Mouse (Mus musculus) ES-Bruce4 (cell line): ENCODE data around the gene Sgsm3. TPM values are rescaled to one million over a fixed set of nuclear protein-coding genes. Genes with fewer than 3 reads are reported as not detected.
A peak's percentile ranks its signal among the peaks of the same experiment; 100 is the strongest.
"Not testable (repeated sequence)": the region's sequence is repeated elsewhere in the genome, so short reads cannot be mapped to it uniquely, and the experiment has no call there.

Experiments used
- H3K27ac ChIP-seq: 2 replicates; pipeline ENCODE4 v1.5.1; 2012; ENCODE audit warnings: low read length, inconsistent platforms; ENCODE audit not compliant: insufficient read depth
- H3K27me3 ChIP-seq: 2 replicates; pipeline ENCODE4 v1.6.1; 2012; ENCODE audit warnings: mild to moderate bottlenecking, low read length, inconsistent platforms; ENCODE audit not compliant: control insufficient read depth, poor library complexity, insufficient read depth, severe bottlenecking
- H3K36me3 ChIP-seq: 2 replicates; pipeline ENCODE4 v1.6.1; 2012; ENCODE audit warnings: inconsistent platforms, mild to moderate bottlenecking, low read length, moderate library complexity; ENCODE audit not compliant: control insufficient read depth, poor library complexity, insufficient read depth, severe bottlenecking
- H3K4me1 ChIP-seq: one replicate; pipeline ENCODE4 v1.8.1; 2011; ENCODE audit warnings: low read length; ENCODE audit not compliant: control insufficient read depth, insufficient read depth
- H3K4me3 ChIP-seq: 2 replicates; pipeline ENCODE4 v1.5.1; 2011; ENCODE audit warnings: low read depth, mild to moderate bottlenecking, low read length
- H3K9ac ChIP-seq: 2 replicates; pipeline ENCODE4 v1.6.1; 2012; ENCODE audit warnings: low read depth, mild to moderate bottlenecking, inconsistent platforms; ENCODE audit not compliant: poor library complexity, severe bottlenecking
- H3K9me3 ChIP-seq: replicated peaks from 2 replicates; pipeline ENCODE4 v1.6.1; 2012; ENCODE audit warnings: mild to moderate bottlenecking, low read length, inconsistent platforms; ENCODE audit not compliant: control insufficient read depth, poor library complexity, insufficient read depth, severe bottlenecking
- CTCF ChIP-seq: IDR thresholded peaks from one replicate; pipeline ENCODE4 v1.8.1; 2011; ENCODE audit warnings: low read depth, low read length
- EP300 ChIP-seq: IDR thresholded peaks from 2 replicates; pipeline ENCODE4 v1.6.1; 2011; ENCODE audit warnings: low read depth, low read length; ENCODE audit not compliant: insufficient read depth
- POLR2A ChIP-seq: IDR thresholded peaks from one replicate; pipeline ENCODE4 v1.8.1; 2011; ENCODE audit warnings: low read length; ENCODE audit not compliant: insufficient read depth
- polyA plus RNA-seq: library from polyadenylated mRNA; stranded (reverse); fragments of >200 nt; gene quantifications from 2 replicates; pipeline ENCODE4 v1.2.4, GENCODE M21; 2011; ENCODE audit warnings: low read depth; ENCODE audit not compliant: missing spikeins, insufficient read depth, insufficient read length

Sgsm3 gene
- polyA plus RNA-seq: 18.0 and 21.4 TPM in 2 replicates

DNA sequence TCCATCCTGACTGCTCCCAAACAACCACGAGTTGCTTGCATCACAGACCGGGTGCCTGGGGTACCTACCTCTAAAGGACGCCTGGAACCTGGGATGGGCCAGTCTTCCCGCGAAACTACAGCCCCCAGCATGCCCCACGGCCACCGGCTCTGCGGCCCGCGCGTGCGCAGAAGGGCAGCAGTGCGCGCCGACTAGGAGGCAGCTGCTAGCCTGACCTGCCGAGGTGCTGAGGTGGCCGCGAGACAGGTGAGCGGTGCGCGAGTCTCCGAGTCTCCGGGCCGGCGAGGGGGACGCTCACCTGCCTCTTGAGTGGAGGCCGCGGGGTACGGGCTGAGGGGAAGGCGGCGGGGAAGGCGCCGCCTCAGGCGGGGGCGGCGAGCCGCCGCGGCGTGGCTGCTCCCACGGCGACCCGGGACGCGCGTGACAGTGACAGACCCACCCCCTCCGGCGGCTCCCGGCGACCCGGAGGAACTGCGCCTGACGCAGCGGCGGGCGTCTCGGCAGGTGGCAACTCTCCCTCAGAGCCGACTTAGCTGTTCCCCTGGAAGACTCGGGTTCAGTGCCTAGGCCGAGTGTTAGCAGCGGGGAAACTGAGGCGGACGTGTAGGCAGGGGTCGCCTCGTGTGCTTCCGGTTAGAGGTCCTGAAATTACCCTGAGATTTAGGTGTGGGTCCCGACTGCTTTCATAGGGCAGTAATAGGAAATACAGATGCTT, at the start of gene Sgsm3:
Sgsm3 (plus strand) TSS at position 146 of the 715 bp plus-strand sequence.
- Histone ChIP-seq H3K9me3 (no peaks in the 10 kb centered on the region), H3K36me3 (no peaks in the 10 kb centered on the region), H3K4me3 (peak within 1 kb of the TSS; percentile 76), H3K27me3 (no peaks in the 10 kb centered on the region), H3K9ac (peak within 1 kb of the TSS; percentile 86), H3K4me1 (no peaks in the 10 kb centered on the region), H3K27ac (no peak within 1 kb of the TSS)
- TF ChIP-seq CTCF (no peak), EP300 (no peak), POLR2A (no peak)

GRCm38 (mm10) chr15:80928811-80929355, 48.7 kb upstream of the Sgsm3 start:
- Histone ChIP-seq H3K27ac (no peak overlapping the region), H3K4me3 (peak overlapping the region; percentile 45), H3K9ac (peak overlapping the region; percentile 46; the same call in 1 of the 2 replicates), H3K9me3 (no peaks in the 10 kb centered on the region), H3K36me3 (no peaks in the 10 kb centered on the region), H3K4me1 (no peaks in the 10 kb centered on the region), H3K27me3 (no peaks in the 10 kb centered on the region)
- TF ChIP-seq EP300: peak; percentile 59; the same call in 1 of the 2 replicates
- no peak for TF ChIP-seq CTCF

- no peak overlapping the region for H3K27ac ChIP-seq
- no peaks in the 10 kb centered on the region for H3K9me3 ChIP-seq
- TF ChIP-seq POLR2A (no peak), EP300 (no peak), CTCF (no peak)
Measured at GRCm38 (mm10) chr15:80930048-80930571, 47.5 kb upstream of the Sgsm3 start.

GRCm38 (mm10) chr15:80930676-80931320, 46.8 kb upstream of the Sgsm3 start:
- H3K4me1 ChIP-seq, H3K27ac ChIP-seq, H3K27me3 ChIP-seq, H3K36me3 ChIP-seq, H3K9ac ChIP-seq, H3K4me3 ChIP-seq, H3K9me3 ChIP-seq: not testable (repeated sequence)

More at GRCm38 (mm10) chr15:80930048-80930571, 47.5 kb upstream of the Sgsm3 start:
- Histone ChIP-seq H3K4me1 (no peaks in the 10 kb centered on the region), H3K4me3 (no peak overlapping the region), H3K36me3 (no peaks in the 10 kb centered on the region), H3K9ac (no peak overlapping the region), H3K27me3 (no peaks in the 10 kb centered on the region)

DNA sequence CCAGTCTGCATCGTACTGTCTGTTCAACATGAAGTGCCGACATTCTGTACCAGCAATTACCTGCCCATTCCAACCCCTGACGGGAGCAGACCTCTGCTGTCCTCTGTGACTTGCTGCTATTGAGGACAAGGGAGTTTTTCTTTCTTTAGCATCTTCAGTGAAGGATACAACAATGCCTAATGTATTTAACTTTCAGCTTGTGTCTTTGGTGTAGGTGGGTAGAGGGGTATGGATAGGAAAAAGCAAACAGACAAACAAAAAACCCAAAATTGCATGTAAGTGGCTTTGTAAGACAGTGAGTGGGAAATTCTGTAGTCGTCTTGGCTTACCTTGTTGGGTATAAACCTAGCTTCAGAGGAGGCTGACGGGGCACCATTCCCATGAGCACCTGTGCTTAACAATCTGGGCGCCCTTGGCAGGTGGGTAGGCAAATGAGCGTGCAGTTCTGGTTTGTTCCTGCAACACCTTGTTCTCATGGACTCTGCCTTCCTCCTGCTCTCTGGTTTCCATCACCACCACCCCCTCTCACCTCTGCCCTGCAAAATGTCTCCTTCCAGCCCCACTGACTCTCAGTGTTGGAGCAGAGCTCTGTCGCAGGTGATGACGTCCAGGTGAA, 46.1 kb upstream of the Sgsm3 start:
- no peak for TF ChIP-seq POLR2A
- no peak for TF ChIP-seq EP300
- no peak for TF ChIP-seq CTCF
- H3K9me3 ChIP-seq: no peaks in the 10 kb centered on the region
- no peaks in the 10 kb centered on the region for H3K36me3 ChIP-seq
- H3K4me1 ChIP-seq: peaks cover 2% of the 10 kb centered on the region
- no peak overlapping the region for H3K4me3 ChIP-seq
- no peaks in the 10 kb centered on the region for H3K27me3 ChIP-seq
- H3K27ac ChIP-seq: no peak overlapping the region
- H3K9ac ChIP-seq: no peak overlapping the region

- no peak overlapping the region for H3K4me3 ChIP-seq
- H3K27ac ChIP-seq: no peak overlapping the region
- no peak overlapping the region for H3K9ac ChIP-seq
- no peaks in the 10 kb centered on the region for H3K9me3 ChIP-seq
- TF ChIP-seq CTCF: no peak
- TF ChIP-seq EP300: no peak
- no peak for TF ChIP-seq POLR2A
- no peaks in the 10 kb centered on the region for H3K27me3 ChIP-seq
- peaks cover 3% of the 10 kb centered on the region for H3K4me1 ChIP-seq
- H3K36me3 ChIP-seq: no peaks in the 10 kb centered on the region
Measured at GRCm38 (mm10) chr15:80934841-80935240, 42.7 kb upstream of the Sgsm3 start.
